Mouse (Mus musculus): ENCODE measurements around the gene Zfp217.

DNA sequence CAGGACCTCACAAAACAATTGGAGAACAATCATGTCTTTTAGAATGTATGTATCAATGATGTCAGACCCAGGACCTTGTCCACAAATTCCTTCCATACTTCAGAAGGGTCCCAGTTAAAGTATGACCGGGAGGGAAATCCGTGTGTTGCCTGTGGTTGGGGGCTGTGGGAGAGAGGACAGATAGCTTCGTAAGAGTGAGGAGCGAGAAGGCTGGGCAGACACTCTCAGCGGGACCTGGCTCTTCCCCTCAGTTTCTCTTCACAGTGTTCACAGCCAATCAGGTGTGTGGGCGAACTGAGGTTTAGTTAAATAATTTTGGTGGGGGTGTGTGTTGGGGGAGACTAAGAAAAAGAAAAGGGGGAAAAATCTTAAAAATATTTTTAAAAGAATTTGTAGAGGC, 34.0 kb upstream of the Zfp217 start:
- TF ChIP-seq CTCF (IDR thresholded peaks at IDR 0.05; ENCODE audit: control insufficient read depth, insufficient read depth, insufficient replicate concordance, low read depth, low read length) (no peak), POLR2A (IDR thresholded peaks at IDR 0.05; ENCODE audit: control insufficient read depth, low read depth, low read length) (no peak)

All from testis, adult 2 months (tissue).